Mouse (Mus musculus): Measurements from ENCODE around the gene Spag6l. TPM values are rescaled to one million over a fixed set of nuclear protein-coding genes. Genes with fewer than 3 reads are reported as not detected.
"Not testable (repeated sequence)": the region's sequence is repeated elsewhere in the genome, so short reads cannot be mapped to it uniquely, and the experiment has no call there.

Spag6l gene
- total and polyA plus RNA-seq, 2 experiments from 2014 or later = 23.7 to 30.6 TPM

GRCm38 (mm10) chr16:16865217-16865616 is 36.0 kb upstream of the Spag6l start:
- DNase-seq (ENCODE audit: low spot score) = no peak

GRCm38 (mm10) chr16:16863978-16864377 is 34.7 kb upstream of the Spag6l start, which contains the start of gene Igll1:
TSS of gene Igll1 (minus strand) at chr16:16863985.
- no peak for TF ChIP-seq CTCF (IDR thresholded peaks at IDR 0.05)
- 65% methylated on average over 2 of the region's 2 CpGs for WGBS
- H3K27me3 ChIP-seq (ENCODE audit: insufficient read depth, low read length) = no peaks in the 10 kb centered on the region
- H3K4me1 ChIP-seq (ENCODE audit: insufficient read depth, low read length) = no peaks in the 10 kb centered on the region
- no peak within 1 kb of the TSS for H3K9ac ChIP-seq (replicated peaks; ENCODE audit: low read length, poor library complexity, severe bottlenecking)
- H3K9me3 ChIP-seq (ENCODE audit: low read length) = no peaks in the 10 kb centered on the region
- no peak within 1 kb of the TSS for H3K4me3 ChIP-seq (ENCODE audit: low read depth, low read length)
- ATAC-seq (ENCODE audit: low FRiP score) = no peak
- H3K4me2 ChIP-seq (ENCODE audit: low read depth, low read length, poor library complexity, severe bottlenecking) = no peak within 1 kb of the TSS
- no peak within 1 kb of the TSS for H3K27ac ChIP-seq (ENCODE audit: low read depth, low read length)
- no peaks in the 10 kb centered on the region for H3K36me3 ChIP-seq (ENCODE audit: insufficient read depth, low read length)
- no peak for DNase-seq (ENCODE audit: low spot score)

More at GRCm38 (mm10) chr16:16865217-16865616, 36.0 kb upstream of the Spag6l start:
- Histone ChIP-seq H3K27ac (ENCODE audit: low read depth, low read length) (no peak overlapping the region), H3K27me3 (ENCODE audit: insufficient read depth, low read length) (no peaks in the 10 kb centered on the region), H3K9ac (replicated peaks; ENCODE audit: low read length, poor library complexity, severe bottlenecking) (no peak overlapping the region), H3K36me3 (ENCODE audit: insufficient read depth, low read length) (no peaks in the 10 kb centered on the region), H3K9me3 (ENCODE audit: low read length) (no peaks in the 10 kb centered on the region), H3K4me3 (ENCODE audit: low read depth, low read length) (no peak overlapping the region), H3K4me2 (ENCODE audit: low read depth, low read length, poor library complexity, severe bottlenecking) (no peak overlapping the region), H3K4me1 (ENCODE audit: insufficient read depth, low read length) (no peaks in the 10 kb centered on the region)
- no peak for ATAC-seq (ENCODE audit: low FRiP score)
- TF ChIP-seq CTCF (IDR thresholded peaks at IDR 0.05) = no peak

- no peaks in the 10 kb centered on the region for H3K27me3 ChIP-seq (ENCODE audit: insufficient read depth, low read length)
- H3K27ac ChIP-seq (ENCODE audit: low read depth, low read length) = no peak overlapping the region
- H3K4me3 ChIP-seq (ENCODE audit: low read depth, low read length) = no peak overlapping the region
- H3K36me3 ChIP-seq (ENCODE audit: insufficient read depth, low read length) = no peaks in the 10 kb centered on the region
- 84% methylated on average over 3 of the region's 3 CpGs for WGBS
- no peak for ATAC-seq (ENCODE audit: low FRiP score)
- no peak for TF ChIP-seq CTCF (IDR thresholded peaks at IDR 0.05)
- H3K4me1 ChIP-seq (ENCODE audit: insufficient read depth, low read length) = no peaks in the 10 kb centered on the region
- DNase-seq (ENCODE audit: low spot score) = no peak
- H3K9me3 ChIP-seq (ENCODE audit: low read length) = no peaks in the 10 kb centered on the region
- H3K4me2 ChIP-seq (ENCODE audit: low read depth, low read length, poor library complexity, severe bottlenecking) = no peak overlapping the region
- no peak overlapping the region for H3K9ac ChIP-seq (replicated peaks; ENCODE audit: low read length, poor library complexity, severe bottlenecking)
Measured at GRCm38 (mm10) chr16:16862288-16862687, 33.0 kb upstream of the Spag6l start.

GRCm38 (mm10) chr16:16856731-16857476 is 27.6 kb upstream of the Spag6l start:
- no peaks in the 10 kb centered on the region for H3K9me3 ChIP-seq (ENCODE audit: low read length)
- no peak for ATAC-seq (ENCODE audit: low FRiP score)
- WGBS = 81% methylated on average over 13 of the region's 13 CpGs
- DNase-seq (ENCODE audit: low spot score) = no peak
- no peak overlapping the region for H3K4me2 ChIP-seq (ENCODE audit: low read depth, low read length, poor library complexity, severe bottlenecking)
- H3K27ac ChIP-seq (ENCODE audit: low read depth, low read length) = no peak overlapping the region
- no peaks in the 10 kb centered on the region for H3K27me3 ChIP-seq (ENCODE audit: insufficient read depth, low read length)
- no peak for TF ChIP-seq CTCF (IDR thresholded peaks at IDR 0.05)
- H3K4me3 ChIP-seq (ENCODE audit: low read depth, low read length) = no peak overlapping the region
- no peak overlapping the region for H3K9ac ChIP-seq (replicated peaks; ENCODE audit: low read length, poor library complexity, severe bottlenecking)
- H3K36me3 ChIP-seq (ENCODE audit: insufficient read depth, low read length) = no peaks in the 10 kb centered on the region
- H3K4me1 ChIP-seq (ENCODE audit: insufficient read depth, low read length) = no peaks in the 10 kb centered on the region

- H3K4me2 ChIP-seq (ENCODE audit: low read depth, low read length, poor library complexity, severe bottlenecking); DNase-seq (ENCODE audit: low spot score); H3K9ac ChIP-seq (replicated peaks; ENCODE audit: low read length, poor library complexity, severe bottlenecking); H3K4me3 ChIP-seq (ENCODE audit: low read depth, low read length); H3K9me3 ChIP-seq (ENCODE audit: low read length); H3K27me3 ChIP-seq (ENCODE audit: insufficient read depth, low read length); H3K36me3 ChIP-seq (ENCODE audit: insufficient read depth, low read length); H3K27ac ChIP-seq (ENCODE audit: low read depth, low read length); H3K4me1 ChIP-seq (ENCODE audit: insufficient read depth, low read length); ATAC-seq (ENCODE audit: low FRiP score): not testable (repeated sequence)
- WGBS = 81% methylated on average over 9 of the region's 9 CpGs
Measured at GRCm38 (mm10) chr16:16856054-16856453, 26.8 kb upstream of the Spag6l start.

- ATAC-seq (ENCODE audit: low FRiP score) (no peak), DNase-seq (ENCODE audit: low spot score) (no peak)
- no peak for TF ChIP-seq CTCF (IDR thresholded peaks at IDR 0.05)
- Histone ChIP-seq H3K4me2 (ENCODE audit: low read depth, low read length, poor library complexity, severe bottlenecking) (no peak overlapping the region), H3K36me3 (ENCODE audit: insufficient read depth, low read length) (no peaks in the 10 kb centered on the region), H3K4me3 (ENCODE audit: low read depth, low read length) (no peak overlapping the region), H3K27ac (ENCODE audit: low read depth, low read length) (no peak overlapping the region), H3K9ac (replicated peaks; ENCODE audit: low read length, poor library complexity, severe bottlenecking) (no peak overlapping the region), H3K4me1 (ENCODE audit: insufficient read depth, low read length) (no peaks in the 10 kb centered on the region), H3K27me3 (ENCODE audit: insufficient read depth, low read length) (no peaks in the 10 kb centered on the region), H3K9me3 (ENCODE audit: low read length) (no peaks in the 10 kb centered on the region)
- WGBS = 94% methylated on average over 1 of the region's 1 CpGs
Measured at GRCm38 (mm10) chr16:16855541-16855940, 26.3 kb upstream of the Spag6l start.

Measured in midbrain, postnatal 0 days (tissue).